ENCODE assay signal across 1 mouse cellular context in the genomic region with DNA sequence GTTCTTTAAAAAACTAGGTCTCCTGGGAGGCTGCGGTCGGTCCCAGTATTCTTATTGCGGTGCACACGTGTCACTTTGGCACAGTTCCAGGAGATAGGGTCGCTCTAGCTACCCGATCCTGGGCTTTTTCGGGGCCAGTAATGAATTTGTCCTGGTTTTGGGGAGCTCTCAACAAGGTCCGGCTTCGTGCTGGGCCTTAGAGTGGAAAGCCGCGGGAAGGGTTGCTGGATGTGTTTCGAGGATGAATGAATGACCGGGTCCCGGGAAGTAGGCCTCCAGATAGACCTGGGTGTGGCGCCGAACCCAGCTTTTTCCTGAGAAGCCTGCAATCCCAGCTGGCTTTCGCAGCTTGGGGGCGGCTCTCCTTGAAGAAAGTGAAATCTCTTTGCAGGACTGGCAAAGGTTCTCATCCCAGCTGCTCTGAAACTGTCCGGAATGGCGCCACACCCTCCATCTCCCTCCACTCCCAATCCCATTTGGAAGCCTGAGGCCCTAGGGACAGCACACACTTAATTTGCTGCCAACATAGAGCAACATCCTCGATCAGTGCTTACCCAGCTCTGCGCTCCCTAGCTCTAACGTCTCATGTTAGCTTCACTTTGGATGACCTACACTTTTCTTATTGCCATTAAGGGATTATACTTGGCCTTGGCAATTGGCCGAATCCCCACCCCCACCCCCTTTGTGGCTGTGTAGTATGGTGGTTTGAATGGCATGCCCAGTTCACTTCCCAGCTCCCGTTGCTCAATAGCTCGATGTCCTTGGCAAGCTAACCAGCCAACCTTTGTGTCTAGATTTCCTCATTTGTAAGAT.
TF ChIP-seq lines count a peak whose summit lies in the region.

No protein-coding gene starts in this region.

TF ChIP-seq in ES-E14, 5 proteins besides CTCF, POLR2A, EP300 and RAD21:
- TF ChIP-seq ZNF384 (IDR thresholded peaks at IDR 0.05; ENCODE audit: low read depth, low read length) (no peak), MAFK (IDR thresholded peaks at IDR 0.05; ENCODE audit: insufficient read depth, low read depth, low read length) (no peak)
TF ChIP-seq in ES-E14: peak in this region for 0.
